Mouse (Mus musculus) brain, embryonic 14.5 days (tissue): ENCODE measurements at regions not wholly inside any gene's neighbourhood (a gene's known extent, or its start where the extent isn't known, plus 50 kb on each side); places are given as distances from the start of the nearest gene placed in this dataset.

Experiments
- CTCF ChIP-seq: fragments of 200-500 bp; IDR thresholded peaks from 2 replicates; pipeline ENCODE4 v1.5.1; 2012; ENCODE audit warnings: inconsistent platforms, mild to moderate bottlenecking, moderate library complexity, borderline replicate concordance; ENCODE audit not compliant: insufficient read depth, insufficient read length; ENCODE audit errors: extremely low read depth
- POLR2A ChIP-seq: fragments of 200-500 bp; IDR thresholded peaks from 2 replicates; pipeline ENCODE4 v1.6.1; 2012; ENCODE audit warnings: mild to moderate bottlenecking, inconsistent platforms, borderline replicate concordance; ENCODE audit not compliant: poor library complexity, insufficient read depth, insufficient read length, severe bottlenecking; ENCODE audit errors: extremely low read depth

GRCm38 (mm10) chr8:56970311-56970710 lies 350.5 kb upstream of the Hand2 start:
- no peak for TF ChIP-seq CTCF
- no peak for TF ChIP-seq POLR2A
